Mouse (Mus musculus): Measurements from ENCODE around the gene Fam129b. TPM values are rescaled to one million over a fixed set of nuclear protein-coding genes. Genes with fewer than 3 reads are reported as not detected.

Gene Fam129b
- polyA plus RNA-seq, 1 experiment from 2014 or later, result 7.0 TPM

- H3K27ac ChIP-seq, result no peak overlapping the region
- no peaks in the 10 kb centered on the region for H3K36me3 ChIP-seq
- no peak overlapping the region for H3K9ac ChIP-seq
- H3K4me2 ChIP-seq, result 0 out of 2 replicates have a peak overlapping the region, but pooled peaks have one; percentile 0
- H3K27me3 ChIP-seq, result no peaks in the 10 kb centered on the region
- 62% methylated on average over 8 of the region's 8 CpGs for WGBS (ENCODE audit: insufficient replicate concordance)
- DNase-seq (no peak), ATAC-seq (ENCODE audit: low read depth) (peak; percentile 44)
- H3K9me3 ChIP-seq (replicated peaks), result no peaks in the 10 kb centered on the region
- H3K4me1 ChIP-seq (replicated peaks), result peaks cover 86% of the 10 kb centered on the region
- no peak overlapping the region for H3K4me3 ChIP-seq (replicated peaks)
Measured at GRCm38 (mm10) chr2:32895606-32896106, 19.7 kb downstream of the Fam129b start.

- WGBS (ENCODE audit: insufficient replicate concordance), result 65% methylated on average over 10 of the region's 10 CpGs
- Histone ChIP-seq H3K4me3 (replicated peaks) (no peak overlapping the region), H3K36me3 (no peaks in the 10 kb centered on the region), H3K27me3 (no peaks in the 10 kb centered on the region), H3K9ac (no peak overlapping the region), H3K9me3 (replicated peaks) (no peaks in the 10 kb centered on the region), H3K27ac (no peak overlapping the region), H3K4me2 (no peak overlapping the region), H3K4me1 (replicated peaks) (peaks cover 80% of the 10 kb centered on the region)
- DNase-seq, result no peak
- ATAC-seq (ENCODE audit: low read depth), result no peak
Measured at GRCm38 (mm10) chr2:32896507-32897147, 20.7 kb downstream of the Fam129b start.

- H3K9ac ChIP-seq, result no peak overlapping the region
- no peaks in the 10 kb centered on the region for H3K27me3 ChIP-seq
- H3K36me3 ChIP-seq, result no peaks in the 10 kb centered on the region
- ATAC-seq (ENCODE audit: low read depth) (no peak), DNase-seq (no peak)
- no peaks in the 10 kb centered on the region for H3K9me3 ChIP-seq (replicated peaks)
- H3K4me2 ChIP-seq, result no peak overlapping the region
- H3K4me1 ChIP-seq (replicated peaks), result peaks cover 74% of the 10 kb centered on the region
- no peak overlapping the region for H3K27ac ChIP-seq
- 74% methylated on average over 7 of the region's 7 CpGs for WGBS (ENCODE audit: insufficient replicate concordance)
- H3K4me3 ChIP-seq (replicated peaks), result no peak overlapping the region
Measured at GRCm38 (mm10) chr2:32898983-32899382, 23.1 kb downstream of the Fam129b start.

GRCm38 (mm10) chr2:32902126-32902525, 26.2 kb downstream of the Fam129b start:
- no peaks in the 10 kb centered on the region for H3K9me3 ChIP-seq (replicated peaks)
- ATAC-seq (ENCODE audit: low read depth) (no peak), DNase-seq (no peak)
- no peak overlapping the region for H3K27ac ChIP-seq
- H3K4me3 ChIP-seq (replicated peaks), result no peak overlapping the region
- H3K27me3 ChIP-seq, result no peaks in the 10 kb centered on the region
- H3K4me2 ChIP-seq, result no peak overlapping the region
- 69% methylated on average over 9 of the region's 9 CpGs for WGBS (ENCODE audit: insufficient replicate concordance)
- H3K36me3 ChIP-seq, result no peaks in the 10 kb centered on the region
- peaks cover 76% of the 10 kb centered on the region for H3K4me1 ChIP-seq (replicated peaks)
- no peak overlapping the region for H3K9ac ChIP-seq

DNA sequence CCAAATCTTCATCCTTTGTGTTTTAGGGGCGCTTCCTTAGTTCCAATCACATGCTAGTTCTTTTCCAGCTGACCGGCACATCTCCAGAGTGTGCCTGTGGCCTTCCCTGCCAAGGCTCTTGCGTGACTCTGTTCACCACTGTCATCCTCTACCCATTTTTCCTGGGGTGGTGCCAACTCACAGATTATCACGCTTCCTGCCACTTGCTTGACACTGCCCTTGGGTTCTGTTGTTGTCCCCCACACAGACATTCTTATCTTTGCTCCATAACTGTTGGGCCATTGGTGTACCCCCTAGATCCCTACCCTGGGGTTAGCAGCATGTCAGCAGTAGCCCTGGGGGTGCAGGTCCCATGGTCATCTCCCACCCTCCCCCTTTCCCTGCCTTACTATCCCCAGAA, 27.6 kb downstream of the Fam129b start:
- no peaks in the 10 kb centered on the region for H3K27me3 ChIP-seq
- WGBS (ENCODE audit: insufficient replicate concordance), result 65% methylated on average over 4 of the region's 4 CpGs
- H3K36me3 ChIP-seq, result no peaks in the 10 kb centered on the region
- no peak overlapping the region for H3K4me3 ChIP-seq (replicated peaks)
- peaks cover 77% of the 10 kb centered on the region for H3K4me1 ChIP-seq (replicated peaks)
- DNase-seq, result no peak
- no peaks in the 10 kb centered on the region for H3K9me3 ChIP-seq (replicated peaks)
- no peak overlapping the region for H3K4me2 ChIP-seq
- 0 out of 2 replicates have a peak overlapping the region, but pooled peaks have one; percentile 56 for H3K27ac ChIP-seq
- no peak for ATAC-seq (ENCODE audit: low read depth)
- H3K9ac ChIP-seq, result 0 out of 2 replicates have a peak overlapping the region, but pooled peaks have one; percentile 20

DNA sequence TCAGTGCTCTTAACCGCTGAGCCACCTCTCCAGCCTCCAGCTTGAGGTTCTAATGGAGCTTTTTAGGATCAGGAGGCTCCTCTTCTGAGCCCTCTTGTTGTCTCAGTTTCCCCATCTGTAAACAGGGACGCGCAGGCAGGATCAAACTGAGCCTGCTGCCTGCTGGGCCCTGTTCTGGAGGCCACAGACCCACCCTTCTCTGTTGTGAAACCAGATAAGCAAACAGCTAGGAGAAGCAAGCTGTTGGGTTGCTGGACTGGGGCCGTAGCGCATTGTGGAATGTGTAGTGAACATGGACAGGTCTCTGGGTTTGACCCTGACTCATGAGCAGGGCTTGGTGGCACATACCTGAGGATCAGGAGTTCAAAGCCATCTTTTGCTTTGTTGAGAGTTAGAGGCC, 28.7 kb downstream of the Fam129b start:
- Histone ChIP-seq H3K27me3 (no peaks in the 10 kb centered on the region), H3K9ac (peak overlapping the region; percentile 23; the same call in 1 of the 2 replicates), H3K27ac (peak overlapping the region; percentile 56), H3K4me1 (replicated peaks) (peaks cover 75% of the 10 kb centered on the region), H3K4me3 (replicated peaks) (no peak overlapping the region), H3K4me2 (no peak overlapping the region; the same call in 1 of the 2 replicates), H3K9me3 (replicated peaks) (no peaks in the 10 kb centered on the region), H3K36me3 (no peaks in the 10 kb centered on the region)
- ATAC-seq (ENCODE audit: low read depth) (peak; percentile 78), DNase-seq (peak; percentile 39)
- WGBS (ENCODE audit: insufficient replicate concordance), result 14% methylated on average over 5 of the region's 5 CpGs

- WGBS (ENCODE audit: insufficient replicate concordance), result 64% methylated on average over 8 of the region's 8 CpGs
Measured at GRCm38 (mm10) chr2:32905297-32905696, 29.4 kb downstream of the Fam129b start.

DNA sequence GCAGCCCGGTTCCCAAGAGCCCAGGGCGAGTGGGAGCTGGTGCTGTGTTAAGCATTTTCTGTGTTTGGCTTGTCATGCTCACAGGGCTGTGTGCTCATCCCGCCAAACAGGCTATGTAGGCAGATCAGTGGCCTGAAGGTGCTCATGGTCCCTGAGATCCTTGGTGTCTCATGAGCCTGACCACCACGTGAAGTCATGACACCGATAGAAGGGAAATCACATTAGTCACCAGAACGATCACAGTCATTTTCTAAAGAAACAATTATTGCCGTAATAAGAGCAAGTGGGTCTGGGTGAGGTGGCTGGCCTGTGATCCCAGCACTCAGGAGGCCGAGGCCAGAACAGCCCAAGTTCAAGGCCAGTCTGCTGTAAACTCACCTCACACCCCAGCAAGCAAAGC, 31.5 kb downstream of the Fam129b start:
- H3K4me2 ChIP-seq, result no peak overlapping the region
- H3K9me3 ChIP-seq (replicated peaks), result no peaks in the 10 kb centered on the region
- H3K36me3 ChIP-seq, result 0 out of 2 replicates have a peak, but pooled peaks cover 2% of the 10 kb centered on the region
- H3K9ac ChIP-seq, result no peak overlapping the region
- H3K27me3 ChIP-seq, result no peaks in the 10 kb centered on the region
- no peak overlapping the region for H3K4me3 ChIP-seq (replicated peaks)
- 67% methylated on average over 8 of the region's 8 CpGs for WGBS (ENCODE audit: insufficient replicate concordance)
- no peak for DNase-seq
- H3K4me1 ChIP-seq (replicated peaks), result peaks cover 61% of the 10 kb centered on the region
- peak overlapping the region; percentile 66; the same call in 1 of the 2 replicates for H3K27ac ChIP-seq
- ATAC-seq (ENCODE audit: low read depth), result no peak

More at GRCm38 (mm10) chr2:32905297-32905696, 29.4 kb downstream of the Fam129b start:
- H3K36me3 ChIP-seq, result no peaks in the 10 kb centered on the region
- no peak overlapping the region for H3K9ac ChIP-seq
- DNase-seq, result no peak
- no peak overlapping the region for H3K4me2 ChIP-seq
- H3K9me3 ChIP-seq (replicated peaks), result no peaks in the 10 kb centered on the region
- peak overlapping the region; percentile 56; the same call in 1 of the 2 replicates for H3K27ac ChIP-seq
- no peaks in the 10 kb centered on the region for H3K27me3 ChIP-seq
- peaks cover 70% of the 10 kb centered on the region for H3K4me1 ChIP-seq (replicated peaks)
- no peak for ATAC-seq (ENCODE audit: low read depth)
- no peak overlapping the region for H3K4me3 ChIP-seq (replicated peaks)

- Histone ChIP-seq H3K27me3 (no peaks in the 10 kb centered on the region), H3K36me3 (0 out of 2 replicates have a peak, but pooled peaks cover 2% of the 10 kb centered on the region), H3K9me3 (replicated peaks) (no peaks in the 10 kb centered on the region), H3K9ac (no peak overlapping the region), H3K4me1 (replicated peaks) (peaks cover 57% of the 10 kb centered on the region), H3K4me3 (replicated peaks) (no peak overlapping the region), H3K4me2 (no peak overlapping the region), H3K27ac (peak overlapping the region; percentile 66)
- no peak for DNase-seq
- 33% methylated on average over 6 of the region's 6 CpGs for WGBS (ENCODE audit: insufficient replicate concordance)
- no peak for ATAC-seq (ENCODE audit: low read depth)
Measured at GRCm38 (mm10) chr2:32908272-32908671, 32.4 kb downstream of the Fam129b start.

DNA sequence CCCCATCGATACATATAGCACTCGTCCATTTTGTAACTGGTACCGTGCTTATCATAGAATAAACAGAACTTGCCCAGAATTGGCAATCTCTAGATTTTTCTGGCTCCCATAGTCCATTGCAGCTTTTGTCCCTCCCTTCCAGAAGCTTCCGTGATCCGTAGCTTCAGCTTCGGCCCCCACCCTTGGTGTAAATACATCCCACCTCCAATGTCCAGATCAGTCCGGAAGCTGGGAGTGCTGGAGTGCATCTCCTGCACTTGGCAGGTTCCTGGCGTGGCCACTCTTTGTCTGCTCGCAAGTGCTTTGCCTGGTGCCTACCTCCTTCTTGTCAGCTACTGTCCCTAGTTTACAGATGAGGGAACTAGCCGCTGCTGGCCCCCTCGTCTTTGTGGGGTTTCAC, 32.9 kb downstream of the Fam129b start:
- Histone ChIP-seq H3K4me3 (replicated peaks) (no peak overlapping the region), H3K27ac (peak overlapping the region; percentile 66), H3K4me1 (replicated peaks) (peaks cover 51% of the 10 kb centered on the region), H3K36me3 (0 out of 2 replicates have a peak, but pooled peaks cover 2% of the 10 kb centered on the region), H3K4me2 (no peak overlapping the region), H3K9me3 (replicated peaks) (no peaks in the 10 kb centered on the region), H3K9ac (no peak overlapping the region), H3K27me3 (no peaks in the 10 kb centered on the region)
- DNase-seq, result no peak
- 50% methylated on average over 11 of the region's 11 CpGs for WGBS (ENCODE audit: insufficient replicate concordance)
- ATAC-seq (ENCODE audit: low read depth), result no peak

- no peak overlapping the region for H3K9ac ChIP-seq
- H3K36me3 ChIP-seq, result 0 out of 2 replicates have a peak, but pooled peaks cover 2% of the 10 kb centered on the region
- no peak overlapping the region for H3K4me3 ChIP-seq (replicated peaks)
- 80% methylated on average over 7 of the region's 7 CpGs for WGBS (ENCODE audit: insufficient replicate concordance)
- H3K9me3 ChIP-seq (replicated peaks), result no peaks in the 10 kb centered on the region
- H3K4me1 ChIP-seq (replicated peaks), result peaks cover 22% of the 10 kb centered on the region
- DNase-seq (no peak), ATAC-seq (ENCODE audit: low read depth) (no peak)
- no peaks in the 10 kb centered on the region for H3K27me3 ChIP-seq
- H3K27ac ChIP-seq, result no peak overlapping the region
- no peak overlapping the region for H3K4me2 ChIP-seq
Measured at GRCm38 (mm10) chr2:32911639-32912182, 35.8 kb downstream of the Fam129b start.

Measured in liver, embryonic 13.5 days (tissue).